Mouse (Mus musculus): Measurements from ENCODE around the gene Sgta. TPM values are rescaled to one million over a fixed set of nuclear protein-coding genes. Genes with fewer than 3 reads are reported as not detected.
"Not testable (repeated sequence)": the region's sequence is repeated elsewhere in the genome, so short reads cannot be mapped to it uniquely, and the experiment has no call there.

The Sgta gene
- total RNA-seq, 2 experiments from 2014 or later, result 78.6 to 79.9 TPM

DNA sequence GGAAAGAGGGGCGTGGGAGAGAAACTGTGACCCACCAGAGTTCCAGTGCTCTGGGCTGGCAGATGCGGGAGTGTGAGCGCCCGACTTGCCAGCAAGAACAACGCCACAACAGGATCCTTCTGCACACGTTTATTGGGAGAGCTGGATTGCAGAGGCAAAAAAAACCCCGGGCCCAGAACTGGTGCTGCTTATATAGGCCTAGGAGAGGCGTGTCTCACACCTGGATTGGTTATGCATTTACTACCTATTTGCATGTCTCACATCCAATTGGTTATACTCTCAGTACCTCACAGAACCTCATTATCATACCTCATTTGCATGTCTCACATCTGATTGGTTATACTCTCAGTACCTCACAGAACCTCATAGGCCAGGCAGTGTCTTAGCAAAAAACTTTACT is 4.5 kb upstream of the Sgta start:
- DNase-seq; intact Hi-C loops (cut with DNase I; ENCODE audit: low total_unique reads): not testable (repeated sequence)

GRCm38 (mm10) chr10:81062710-81063109 is 2.7 kb upstream of the Sgta start:
- intact Hi-C loops (cut with DNase I; ENCODE audit: low total_unique reads), result no loop called here
- DNase-seq, result no peak

DNA sequence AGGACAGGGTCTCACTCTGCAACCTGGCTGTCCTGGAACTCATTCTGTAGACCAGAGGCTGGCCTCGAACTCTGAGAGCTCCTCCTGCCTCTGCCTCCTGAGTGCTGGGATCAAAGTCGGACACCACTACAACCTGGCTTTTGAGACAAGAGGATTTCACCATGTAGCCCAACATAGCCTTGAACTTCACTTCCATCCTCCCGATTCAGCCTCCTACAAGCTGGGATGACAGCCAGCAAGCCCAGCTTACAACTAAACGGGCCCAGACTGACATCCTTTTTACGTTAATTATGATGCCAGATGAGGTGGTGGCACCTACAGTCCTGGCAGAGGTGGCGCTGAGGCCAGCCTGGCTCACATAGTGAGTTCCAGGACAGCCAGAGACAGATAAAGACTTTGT is 1.1 kb downstream of the Sgta start:
- no peak for DNase-seq
- intact Hi-C loops (cut with DNase I; ENCODE audit: low total_unique reads), result no loop called here

GRCm38 (mm10) chr10:81057406-81058130 is 2.4 kb downstream of the Sgta start:
- intact Hi-C loops (cut with DNase I; ENCODE audit: low total_unique reads), result no loop called here
- no peak for DNase-seq

DNA sequence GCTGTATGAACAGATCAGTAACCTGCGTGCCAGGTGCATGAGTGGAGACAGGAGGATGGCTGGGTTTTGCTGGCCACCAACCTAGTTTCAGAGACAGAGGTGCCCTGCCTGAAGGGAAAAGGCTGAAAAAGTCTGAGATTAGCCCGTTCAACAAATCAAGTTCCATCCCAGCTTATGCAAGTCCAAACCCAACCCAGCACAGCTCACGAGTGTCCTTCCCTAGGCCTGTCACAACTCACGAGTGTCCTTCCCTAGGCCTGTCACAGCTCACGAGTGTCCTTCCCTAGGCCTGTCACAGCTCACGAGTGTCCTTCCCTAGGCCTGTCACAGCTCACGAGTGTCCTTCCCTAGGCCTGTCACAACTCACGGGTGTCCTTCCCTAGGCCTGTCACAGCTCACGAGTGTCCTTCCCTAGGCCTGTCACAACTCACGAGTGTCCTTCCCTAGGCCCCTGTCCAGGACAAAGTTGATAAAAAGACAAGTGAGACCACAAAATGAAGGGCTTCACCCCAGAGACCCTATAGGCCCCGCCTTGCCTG is 4.1 kb downstream of the Sgta start:
- intact Hi-C loops (cut with DNase I; ENCODE audit: low total_unique reads); DNase-seq: not testable (repeated sequence)

GRCm38 (mm10) chr10:81055169-81055568 is 4.8 kb downstream of the Sgta start:
- intact Hi-C loops (cut with DNase I; ENCODE audit: low total_unique reads), result no loop called here

DNA sequence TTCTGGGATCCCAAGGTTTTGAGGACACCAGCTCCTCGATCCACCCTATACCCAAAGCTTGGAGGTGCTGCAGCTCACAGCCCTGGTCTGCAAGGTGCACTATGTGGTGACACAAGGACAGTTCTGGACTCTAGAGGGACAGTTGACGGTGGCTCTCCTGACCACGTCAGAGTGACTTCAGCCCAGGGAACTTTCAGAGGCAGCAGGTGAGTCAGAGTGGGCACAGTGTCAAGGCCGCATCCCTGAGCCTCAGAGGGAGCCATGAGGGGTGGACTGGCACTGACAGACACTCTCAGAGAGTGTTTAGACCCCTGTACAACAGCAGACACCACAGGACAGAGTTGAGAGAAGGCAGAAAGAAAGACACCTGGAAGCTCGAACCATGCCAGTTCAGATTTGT is 7.4 kb downstream of the Sgta start:
- intact Hi-C loops (cut with DNase I; ENCODE audit: low total_unique reads), result no loop called here
- no peak for DNase-seq

More at GRCm38 (mm10) chr10:81055169-81055568, 4.8 kb downstream of the Sgta start:
- no peak for DNase-seq

- intact Hi-C loops (cut with DNase I; ENCODE audit: low total_unique reads), result no loop called here
- DNase-seq, result no peak
Observed at GRCm38 (mm10) chr10:81051133-81051532, 8.8 kb downstream of the Sgta start.

DNA sequence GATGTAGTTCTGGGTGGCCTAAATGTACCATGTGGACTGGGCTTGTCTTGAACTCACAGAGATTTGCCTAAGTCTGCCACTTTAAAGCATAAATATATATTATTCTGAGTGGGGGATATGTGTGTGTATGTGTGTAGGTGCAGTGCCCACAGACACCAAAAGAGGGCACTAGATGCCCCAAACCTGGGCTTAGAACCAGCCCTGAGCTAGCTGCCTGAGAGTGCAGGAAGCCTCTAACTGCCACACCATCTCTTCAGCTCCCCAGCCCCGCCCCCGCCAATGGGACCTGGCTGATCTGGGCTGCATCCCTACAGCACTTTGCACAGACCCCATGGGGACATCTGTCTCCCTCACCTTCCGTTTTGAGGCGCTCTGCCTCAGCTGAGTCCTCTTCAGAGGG is 9.3 kb downstream of the Sgta start:
- no peak for DNase-seq
- intact Hi-C loops (cut with DNase I; ENCODE audit: low total_unique reads), result no loop called here

DNA sequence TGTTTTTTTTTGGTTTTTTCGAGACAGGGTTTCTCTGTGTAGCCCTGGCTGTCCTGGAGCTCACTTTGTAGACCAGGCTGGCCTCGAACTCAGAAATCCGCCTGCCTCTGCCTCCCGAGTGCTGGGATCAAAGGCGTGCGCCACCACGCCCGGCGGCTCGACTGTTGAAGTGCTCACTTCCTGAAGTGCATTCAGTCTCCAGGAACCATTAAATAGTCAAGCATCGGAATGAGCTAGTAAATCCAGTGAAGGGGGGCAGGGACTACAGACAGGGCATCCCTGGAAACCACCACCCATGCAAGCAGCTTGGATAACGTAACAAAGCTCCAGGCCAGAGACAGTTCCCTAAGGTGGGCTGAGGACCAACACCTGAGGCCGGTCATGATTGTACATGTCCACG is 14.7 kb downstream of the Sgta start:
- intact Hi-C loops (cut with DNase I; ENCODE audit: low total_unique reads), result loop anchor here (5.0 kb wide), 1 partner anchor 43 kb away; no protein-coding TSS in a partner anchor
- DNase-seq, result not testable (repeated sequence)

- intact Hi-C loops (cut with DNase I; ENCODE audit: low total_unique reads), result no loop called here
- DNase-seq, result peak; percentile 69
Observed at GRCm38 (mm10) chr10:81041458-81042175, 18.4 kb downstream of the Sgta start.

DNA sequence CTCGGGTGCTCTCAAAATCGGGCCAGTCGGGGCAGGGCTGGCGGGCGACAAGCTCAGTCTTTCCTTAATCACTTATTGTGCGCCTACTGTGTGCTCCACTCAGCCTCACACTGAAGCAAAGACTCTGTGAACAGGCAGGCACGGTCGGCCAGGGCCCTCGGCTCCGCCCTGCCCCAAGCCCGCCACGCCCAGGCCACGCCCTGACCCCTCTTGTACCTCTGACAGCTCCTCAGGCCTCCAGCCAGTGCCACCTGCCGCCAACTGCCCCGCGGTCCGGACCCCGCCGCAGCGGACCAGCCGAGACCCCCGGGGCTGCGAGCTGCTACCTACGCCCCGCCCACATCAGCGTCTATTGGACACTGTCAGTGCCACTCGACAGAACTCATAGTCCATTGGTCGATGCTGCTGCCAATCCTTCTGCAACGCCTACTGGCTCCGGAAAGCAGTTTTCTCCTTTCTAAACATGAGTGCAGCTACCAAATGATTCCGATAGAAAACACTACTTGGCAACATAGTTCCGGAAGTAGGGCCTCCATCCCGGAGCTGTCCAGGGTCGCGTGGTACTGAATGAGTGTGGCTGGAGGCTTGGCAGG is 22.9 kb downstream of the Sgta start, which contains the start of gene Slc39a3:
TSS of gene Slc39a3 (minus strand) at position 439 of the 593 bp plus-strand sequence.
- intact Hi-C loops (cut with DNase I; ENCODE audit: low total_unique reads), result no loop called here
- DNase-seq, result peak; percentile 97

DNA sequence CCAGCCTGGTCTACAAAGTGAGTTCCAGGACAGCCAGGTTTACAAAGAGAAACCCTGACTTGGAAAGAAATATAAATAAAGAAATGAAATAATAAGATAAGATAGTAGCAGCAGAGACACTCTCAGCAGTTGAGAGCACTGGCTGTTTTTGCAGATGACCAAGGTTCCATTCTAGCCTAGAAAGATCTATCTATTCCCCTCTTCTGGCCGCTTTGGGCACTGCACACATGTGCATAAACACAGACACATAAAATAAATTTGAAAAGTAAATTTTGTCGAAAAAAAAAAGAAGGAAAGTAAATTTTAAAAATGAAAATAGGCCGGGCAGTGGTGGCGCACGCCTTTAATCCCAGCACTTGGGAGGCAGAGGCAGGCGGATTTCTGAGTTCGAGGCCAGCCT is 23.7 kb downstream of the Sgta start:
- intact Hi-C loops (cut with DNase I; ENCODE audit: low total_unique reads), result no loop called here
- no peak for DNase-seq

DNA sequence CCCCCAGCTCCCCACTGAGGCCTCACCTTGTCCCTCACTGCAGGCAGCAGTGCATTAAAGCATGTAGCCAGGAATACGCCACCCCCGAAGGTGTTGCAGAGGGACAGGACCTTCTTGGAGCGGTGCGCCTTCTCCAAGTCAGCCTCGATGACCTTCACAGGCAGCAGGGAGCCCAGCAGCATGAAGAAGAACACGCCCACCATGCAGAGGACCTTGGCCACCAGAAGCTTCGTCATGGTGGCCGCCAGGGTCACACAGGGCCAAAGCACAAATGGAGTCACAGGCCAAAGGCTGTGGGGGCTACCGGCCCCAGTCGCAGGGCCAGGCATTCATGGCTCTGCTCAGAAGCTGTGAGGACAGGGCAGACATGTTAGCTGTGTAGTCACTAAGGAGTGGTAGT is 26.4 kb downstream of the Sgta start:
- DNase-seq, result no peak
- intact Hi-C loops (cut with DNase I; ENCODE audit: low total_unique reads), result no loop called here

DNA sequence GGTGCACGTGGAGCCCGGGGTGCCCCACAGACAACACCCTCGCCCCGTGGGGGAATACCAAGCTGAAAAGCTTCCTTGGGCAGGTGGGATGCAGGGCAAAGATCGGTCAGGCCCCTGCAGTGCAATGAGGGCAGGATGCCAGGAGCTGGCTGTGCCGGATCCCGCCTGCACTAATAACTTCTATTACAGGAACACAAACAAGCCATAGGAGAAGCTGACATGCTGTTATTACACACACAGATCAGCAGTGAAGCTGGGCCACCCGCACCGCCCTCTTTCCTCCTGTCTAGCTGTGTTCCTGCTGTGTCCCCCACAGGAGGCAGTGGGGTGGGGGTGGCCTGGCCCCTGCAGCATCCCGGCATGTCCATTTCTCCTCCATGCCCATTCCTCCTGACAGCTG is 30.9 kb downstream of the Sgta start:
- no peak for DNase-seq
- intact Hi-C loops (cut with DNase I; ENCODE audit: low total_unique reads), result no loop called here

DNA sequence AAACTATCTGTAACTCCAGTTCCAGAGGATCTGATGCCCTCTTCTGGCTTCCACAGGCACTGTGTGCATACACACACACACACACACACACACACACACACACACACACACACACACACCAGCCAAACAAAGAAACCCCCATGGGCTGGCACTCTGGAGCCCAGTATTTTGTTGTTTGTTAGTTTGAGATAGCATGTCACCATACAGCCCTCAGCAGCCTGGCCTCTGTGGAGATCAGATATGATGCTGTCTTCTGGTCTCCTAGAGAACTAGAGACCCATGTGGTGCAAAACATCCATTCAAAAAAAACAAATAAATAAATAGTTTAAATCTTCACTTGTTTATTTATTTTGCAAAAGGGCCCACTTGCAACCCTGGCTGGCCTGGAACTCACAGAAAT is 31.8 kb downstream of the Sgta start:
- no peak for DNase-seq
- intact Hi-C loops (cut with DNase I; ENCODE audit: low total_unique reads), result no loop called here

DNA sequence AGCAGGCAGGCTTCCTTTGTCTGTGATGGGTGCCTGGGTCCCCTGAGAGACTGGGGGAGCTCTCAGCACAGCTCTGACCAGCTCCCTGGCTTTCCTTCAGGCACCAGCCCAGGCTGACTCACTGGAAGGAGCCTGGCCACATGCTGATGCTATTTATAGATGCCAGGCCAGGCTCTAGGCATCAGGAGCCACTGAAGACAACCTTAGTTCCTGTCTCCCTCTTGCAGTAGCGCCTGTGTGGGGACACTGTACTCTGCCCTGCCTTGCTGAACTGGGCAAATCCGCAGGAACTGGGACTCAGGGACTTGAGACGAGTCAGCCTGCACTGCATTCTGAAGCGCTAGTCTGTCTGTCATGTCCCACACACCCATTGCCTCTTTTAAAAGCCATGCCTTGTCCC is 32.6 kb downstream of the Sgta start:
- intact Hi-C loops (cut with DNase I; ENCODE audit: low total_unique reads), result no loop called here
- DNase-seq, result peak; percentile 57

GRCm38 (mm10) chr10:81026857-81027256 is 33.1 kb downstream of the Sgta start:
- intact Hi-C loops (cut with DNase I; ENCODE audit: low total_unique reads), result no loop called here
- DNase-seq, result no peak

DNA sequence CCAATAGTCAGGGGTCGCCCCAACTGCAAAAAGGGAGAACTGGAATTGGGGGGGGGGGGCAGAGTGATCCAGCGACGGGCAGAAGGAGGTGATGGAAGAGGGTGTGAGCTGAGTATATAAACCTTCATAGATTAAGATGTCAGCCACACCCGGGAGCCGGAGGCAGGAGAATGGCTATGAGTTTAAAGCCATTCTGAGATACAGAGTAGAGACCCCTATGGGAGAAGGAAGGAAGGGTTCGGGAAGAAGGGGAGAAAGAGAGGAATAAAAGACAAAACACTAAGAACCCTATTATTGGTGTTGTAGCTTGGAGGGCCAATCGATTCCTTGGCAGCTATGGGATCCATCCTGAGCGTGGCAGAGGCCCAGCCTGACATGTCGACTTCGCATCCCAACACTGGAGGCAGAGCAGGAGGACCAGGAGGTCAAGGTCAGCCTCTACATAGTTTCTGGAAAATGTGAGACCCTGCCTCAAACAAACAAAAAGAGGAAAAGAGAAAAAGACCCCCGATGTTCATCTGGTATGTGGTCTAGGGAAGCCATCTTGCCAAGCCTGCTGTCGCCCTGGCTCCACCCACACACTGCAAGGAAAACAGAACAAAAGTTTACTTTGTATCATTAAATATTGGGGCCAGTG is 34.2 kb downstream of the Sgta start, which contains the start of gene Diras1:
TSS of gene Diras1 (minus strand) at position 24 of the 637 bp plus-strand sequence.
- no peak for DNase-seq
- intact Hi-C loops (cut with DNase I; ENCODE audit: low total_unique reads), result no loop called here

Measured in gastrocnemius, postnatal 14 days (tissue).